ENCODE assay signal across 8 mouse cellular contexts in genomic region chr15:85580934-85581562, GRCm38 (mm10). TPM values are rescaled to one million over a fixed set of nuclear protein-coding genes. Genes with fewer than 3 reads are reported as not detected.
DNase-seq lines count a peak whose midpoint lies in the region; ATAC-seq and TF ChIP-seq lines count a peak whose summit lies in the region.

No protein-coding gene starts in this region.

- H3K36me3 ChIP-seq in liver, embryonic 16.5 days (ENCODE audit: control insufficient read depth, insufficient read depth): no peaks in the 10 kb centered on the region
- no peaks in the 10 kb centered on the region for H3K36me3 ChIP-seq in thymus, adult 2 months (ENCODE audit: control insufficient read depth, insufficient read depth, low read length)

- no peak for ATAC-seq in liver, embryonic 16.5 days (ENCODE audit: low read depth)

- DNase-seq in embryo, embryonic 10.5 days (ENCODE audit: low spot score): peak; percentile 29
- no peak for DNase-seq in embryo, embryonic 10 days (ENCODE audit: low spot score)
- DNase-seq in urinary bladder, adult 2 months (ENCODE audit: low spot score): peak; percentile 41
- no peak for DNase-seq in urinary bladder, postnatal 10 days (ENCODE audit: low spot score)
- no peak for DNase-seq in thymus, adult 2 months
- DNase-seq in MN1 (ENCODE audit: low spot score): no peak
- DNase-seq in right cerebral cortex, adult 18-20 months: no peak

- no peaks in the 10 kb centered on the region for H3K4me1 ChIP-seq in liver, embryonic 16.5 days (ENCODE audit: control insufficient read depth, low read depth, low read length)
- H3K4me1 ChIP-seq in thymus, adult 2 months (replicated peaks; ENCODE audit: control insufficient read depth, insufficient read depth, low read length): no peaks in the 10 kb centered on the region

- TF ChIP-seq POLR2A in thymus, adult 2 months (IDR thresholded peaks at IDR 0.05; ENCODE audit: control insufficient read depth, extremely low read depth, insufficient read depth, low read length, poor library complexity): no peak

- no peak for TF ChIP-seq CTCF in thymus, adult 2 months (IDR thresholded peaks at IDR 0.05; ENCODE audit: borderline replicate concordance, control insufficient read depth, extremely low read depth, insufficient read depth, low read length, poor library complexity)

- peak overlapping the region; percentile 39 for H3K4me3 ChIP-seq in liver, embryonic 16.5 days (ENCODE audit: low read depth, low read length)
- no peak overlapping the region for H3K4me3 ChIP-seq in thymus, adult 2 months (ENCODE audit: control insufficient read depth, insufficient read depth, low read length)

- no peak overlapping the region for H3K27ac ChIP-seq in liver, embryonic 16.5 days (ENCODE audit: low read length)
- H3K27ac ChIP-seq in thymus, adult 2 months (ENCODE audit: control insufficient read depth, insufficient read depth, low read length): no peak overlapping the region

- peak overlapping the region; percentile 52 for H3K4me2 ChIP-seq in liver, embryonic 16.5 days (ENCODE audit: low read depth, low read length)

- no peaks in the 10 kb centered on the region for H3K9me3 ChIP-seq in liver, embryonic 16.5 days (replicated peaks; ENCODE audit: control insufficient read depth, low read length)

- H3K27me3 ChIP-seq in liver, embryonic 16.5 days (ENCODE audit: control insufficient read depth, insufficient read depth, low read depth, low read length): peaks cover 79% of the 10 kb centered on the region
- H3K27me3 ChIP-seq in thymus, adult 2 months (ENCODE audit: control insufficient read depth, insufficient read depth, low read length): peaks cover 15% of the 10 kb centered on the region

- no peak overlapping the region for H3K9ac ChIP-seq in liver, embryonic 16.5 days (ENCODE audit: low read depth, low read length)

- 3% methylated on average over 52 of the region's 66 CpGs for WGBS in liver, embryonic 16.5 days (ENCODE audit: insufficient replicate concordance)
- WGBS in thymus, adult 2 months: 6% methylated on average over 66 of the region's 66 CpGs

RNA-seq across cellular contexts. Expression of gene Wnt7b, which starts 1.2 kb away (rescaled TPM):
- polyA plus RNA-seq in urinary bladder, adult 2 months (2012; rRNA removed): 15.3 and 15.9 TPM in 2 replicates
- polyA plus RNA-seq in liver, embryonic 16.5 days (2015; fragmentation: Nextera tagmentation; extraction: Ambion mirVana): 0.09 and 0.19 TPM in 2 replicates
- polyA plus RNA-seq in thymus, adult 2 months (2012; rRNA removed): 3.4 and 3.8 TPM in 2 replicates

Comparison
In these comparisons a context has a peak if more than half of its experiments do, and no peak if none do; other contexts are left out.
1. DNase-seq: peak in embryo, embryonic 10.5 days (single experiment) and urinary bladder, adult 2 months (single experiment); none in embryo, embryonic 10 days (single experiment), urinary bladder, postnatal 10 days (single experiment), thymus, adult 2 months (single experiment), MN1 (single experiment) and right cerebral cortex, adult 18-20 months (single experiment).